Mouse (Mus musculus) liver (tissue): Measurements from ENCODE around the gene Gucy1a1.

Experiments used
- DNase-seq: peaks from one replicate; pipeline ENCODE4 v3.0.0-alpha.2; 2020; ENCODE audit warnings: mixed read lengths

The Gucy1a1 gene

GRCm38 (mm10) chr3:82074201-82074851 lies 71.3 kb downstream of the Gucy1a1 start, which contains the start of gene Gucy1b1:
Gene Gucy1b1 (minus strand): TSS chr3:82074689.
- DNase-seq: peak; percentile 54

DNA sequence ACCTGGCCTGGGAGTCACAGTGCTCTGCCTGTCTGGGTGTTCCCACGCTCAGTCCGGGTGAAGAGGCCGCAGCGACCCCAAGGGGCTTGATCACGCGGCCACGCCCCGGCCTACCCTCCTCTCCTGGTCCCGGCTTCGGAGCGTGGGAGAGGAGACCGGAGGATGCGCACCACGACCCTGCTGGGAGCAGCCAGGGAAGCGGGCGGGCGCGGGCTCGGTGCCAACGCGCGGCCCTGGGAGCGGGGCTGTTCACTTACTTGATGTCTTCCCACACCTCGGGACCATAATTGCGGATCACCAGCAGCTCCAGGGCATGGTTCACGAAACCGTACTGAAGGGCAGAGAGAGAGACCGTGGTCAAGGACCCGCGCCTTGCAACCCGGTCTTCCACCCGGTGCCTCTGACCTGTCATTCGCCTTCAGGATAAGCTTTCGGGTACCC lies 71.8 kb downstream of the Gucy1a1 start:
- DNase-seq: peak; percentile 29

DNA sequence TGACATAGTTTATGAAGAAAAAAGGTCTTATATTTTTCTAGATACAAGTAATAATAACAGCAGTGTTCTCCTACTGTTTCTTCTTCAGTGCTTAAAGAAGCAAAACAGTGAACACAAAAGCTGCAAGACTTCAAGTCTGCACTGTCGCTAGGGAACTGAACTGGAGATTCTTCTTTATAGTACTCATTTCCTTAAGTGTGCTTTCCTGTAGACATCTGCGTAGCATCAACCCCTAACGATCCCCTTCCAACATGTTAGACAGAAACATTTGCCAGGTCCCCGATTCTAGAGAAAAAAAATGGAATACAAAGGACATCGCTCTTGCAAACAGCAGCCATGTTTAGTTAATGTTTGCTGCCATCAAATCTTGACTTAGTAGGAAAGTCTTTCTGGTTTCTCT lies 77.8 kb downstream of the Gucy1a1 start:
- DNase-seq: no peak

DNA sequence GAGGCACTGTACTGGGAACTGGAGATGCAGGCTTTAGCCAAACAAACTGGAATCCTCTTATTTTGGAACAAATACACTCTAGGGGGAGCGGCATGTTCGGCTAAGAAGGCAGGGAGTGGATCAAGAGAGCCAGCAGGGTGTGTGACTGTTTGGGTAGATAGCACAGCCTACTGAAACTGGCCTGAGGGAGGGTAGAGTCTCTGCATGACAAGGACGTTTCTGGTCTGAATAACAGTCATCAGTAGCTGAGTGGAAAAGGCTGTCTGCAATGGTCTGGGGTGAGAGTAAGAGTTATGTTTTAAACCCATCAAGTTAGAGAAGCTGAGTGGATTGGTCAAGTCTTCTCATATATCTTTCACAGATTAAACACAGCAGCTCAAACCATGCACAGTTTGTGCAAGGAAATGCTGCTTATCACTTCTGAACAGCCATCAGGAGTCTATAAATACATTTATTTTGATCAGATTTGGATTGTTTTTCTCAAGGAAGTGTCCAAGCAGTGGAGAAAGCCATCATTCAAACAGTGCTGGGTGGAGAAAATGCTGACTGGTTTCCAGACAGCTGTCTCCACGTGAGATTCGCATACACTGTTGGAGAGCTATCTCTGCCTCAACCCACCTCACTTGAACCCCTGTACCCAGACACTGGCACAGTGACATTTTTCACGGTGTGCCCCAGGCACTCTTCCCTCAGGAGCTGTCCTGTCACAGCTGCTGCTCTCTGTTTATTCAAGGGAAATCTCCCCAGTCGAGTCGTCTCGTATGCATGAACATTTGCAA lies 84.0 kb downstream of the Gucy1a1 start:
- peak; percentile 10 for DNase-seq

DNA sequence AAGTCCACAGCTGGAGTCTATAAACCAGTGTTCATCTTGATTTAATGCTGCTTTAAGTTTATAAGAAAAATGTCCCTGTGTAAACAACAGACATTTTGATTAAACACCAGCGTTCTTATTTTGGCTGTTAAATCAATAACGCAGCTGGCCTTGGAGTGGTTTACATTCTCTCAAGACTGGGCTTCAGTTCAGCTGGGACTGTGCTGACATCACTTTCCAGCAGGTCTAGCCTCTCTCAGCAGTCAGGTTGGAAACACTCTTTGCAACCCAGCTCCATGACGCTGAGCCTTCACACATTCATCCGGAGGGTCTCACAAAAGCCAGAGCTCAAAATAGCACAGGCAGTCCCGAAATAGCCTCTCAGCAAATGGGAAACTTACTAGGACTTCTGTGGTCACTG lies 88.4 kb downstream of the Gucy1a1 start:
- DNase-seq: no peak

DNA sequence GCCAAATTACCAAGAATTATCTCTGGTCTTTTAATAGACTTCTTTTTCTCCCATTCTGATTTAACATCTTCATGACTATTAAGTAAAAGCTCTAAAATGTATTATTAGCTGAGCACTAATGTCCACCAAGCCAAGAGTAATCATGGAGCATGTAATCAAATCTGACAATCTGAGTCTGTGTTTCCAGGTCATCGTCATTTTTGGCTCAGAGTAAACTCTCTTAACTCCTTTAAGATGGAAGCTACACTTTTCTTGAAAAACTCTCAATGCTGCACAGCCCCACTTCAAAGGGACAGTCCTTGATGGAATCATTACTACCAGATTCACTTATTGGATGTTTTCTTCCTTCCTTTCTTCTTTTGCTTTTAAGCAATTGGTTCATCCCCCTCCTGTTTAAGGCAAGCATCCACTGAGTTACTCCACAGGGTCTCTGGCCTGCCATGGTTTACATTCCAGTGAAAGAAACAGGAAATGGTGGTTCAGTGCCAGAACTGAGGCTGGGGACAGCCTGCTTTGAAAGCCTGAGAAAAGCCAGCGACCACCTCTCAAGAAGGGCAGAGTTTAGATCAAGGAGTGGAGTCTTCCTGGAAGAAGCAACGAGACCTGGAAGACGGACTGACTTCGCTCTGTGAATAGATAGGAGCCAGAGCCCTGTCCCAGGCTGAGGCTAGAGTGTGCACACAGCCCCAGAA lies 91.2 kb downstream of the Gucy1a1 start:
- no peak for DNase-seq

GRCm38 (mm10) chr3:82052029-82052428 lies 93.6 kb downstream of the Gucy1a1 start:
- DNase-seq: no peak

GRCm38 (mm10) chr3:82051468-82051867 lies 94.1 kb downstream of the Gucy1a1 start:
- DNase-seq: no peak

DNA sequence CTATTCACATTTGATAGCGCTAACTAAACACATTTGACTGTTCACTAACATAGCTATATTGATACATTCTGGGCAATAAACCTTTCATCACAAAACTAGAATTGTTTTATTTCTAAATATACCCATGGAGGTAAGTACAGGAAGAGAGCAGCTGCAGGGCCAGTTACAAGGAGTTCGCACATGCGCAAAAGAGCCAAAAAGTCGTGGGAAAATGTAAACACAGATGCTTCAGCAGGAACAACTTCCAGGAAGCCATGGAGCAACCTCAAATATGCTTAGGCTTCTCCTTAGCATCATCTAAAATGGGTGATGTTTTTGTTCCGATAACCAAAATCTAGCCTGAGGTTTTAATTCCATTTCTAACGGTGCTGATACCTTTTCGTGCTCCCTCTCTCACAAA lies 96.9 kb downstream of the Gucy1a1 start:
- DNase-seq: no peak

- no peak for DNase-seq
These were observed 97.5 kb downstream of the Gucy1a1 start for GRCm38 (mm10) chr3:82048078-82048477.

DNA sequence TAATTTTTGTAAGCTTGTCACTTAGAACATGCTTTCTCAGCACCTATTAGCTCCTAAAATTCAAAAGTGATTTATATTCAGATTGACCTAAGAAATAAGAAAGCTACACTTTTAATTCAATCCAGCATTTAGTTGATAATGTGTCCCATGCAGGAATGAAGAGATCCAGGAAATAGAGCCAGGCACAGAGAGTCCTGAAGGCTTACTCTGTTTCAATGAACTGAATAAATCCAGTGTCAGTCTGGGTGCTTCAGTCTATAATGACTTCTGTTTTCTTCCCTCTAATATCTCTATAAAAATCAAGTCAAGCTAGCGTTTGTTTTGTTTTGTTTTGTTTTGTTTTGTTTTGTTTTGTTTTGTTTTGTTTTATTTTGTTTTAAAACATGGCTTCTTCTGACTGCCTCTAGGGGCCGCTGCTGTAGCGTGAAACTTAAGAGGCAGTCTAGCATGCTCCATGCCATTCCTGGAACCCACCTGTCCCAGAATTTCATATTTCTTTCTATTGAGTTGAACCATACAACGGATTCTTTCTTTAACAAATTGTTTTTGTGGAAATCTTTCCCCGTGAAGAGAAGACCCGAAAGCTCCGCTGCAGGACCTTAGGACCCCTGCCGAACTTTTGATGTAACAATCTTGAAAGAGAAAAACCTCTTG lies 98.4 kb downstream of the Gucy1a1 start:
- peak; percentile 21 for DNase-seq

- no peak for DNase-seq
These were observed 99.5 kb downstream of the Gucy1a1 start for GRCm38 (mm10) chr3:82046087-82046486.

DNA sequence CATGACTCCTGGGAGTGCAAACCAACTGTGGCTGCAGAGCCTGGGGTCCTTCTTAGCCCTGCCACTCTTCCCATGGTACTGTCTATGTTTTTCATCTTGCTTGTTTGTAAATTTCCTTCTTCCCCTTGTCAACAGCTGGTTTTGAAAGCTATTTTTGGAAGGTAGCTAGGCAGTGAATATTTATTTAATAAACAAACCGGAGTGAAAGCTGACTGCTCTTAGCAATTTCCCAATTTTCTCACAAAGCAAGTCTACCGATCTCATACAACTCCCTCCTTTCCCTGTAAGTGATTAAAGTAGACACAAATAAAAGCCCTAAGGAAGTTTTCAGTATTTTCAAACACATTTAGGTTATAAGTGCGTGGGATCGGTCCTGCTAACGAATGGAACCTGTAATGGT lies 100.7 kb downstream of the Gucy1a1 start:
- DNase-seq: no peak

DNA sequence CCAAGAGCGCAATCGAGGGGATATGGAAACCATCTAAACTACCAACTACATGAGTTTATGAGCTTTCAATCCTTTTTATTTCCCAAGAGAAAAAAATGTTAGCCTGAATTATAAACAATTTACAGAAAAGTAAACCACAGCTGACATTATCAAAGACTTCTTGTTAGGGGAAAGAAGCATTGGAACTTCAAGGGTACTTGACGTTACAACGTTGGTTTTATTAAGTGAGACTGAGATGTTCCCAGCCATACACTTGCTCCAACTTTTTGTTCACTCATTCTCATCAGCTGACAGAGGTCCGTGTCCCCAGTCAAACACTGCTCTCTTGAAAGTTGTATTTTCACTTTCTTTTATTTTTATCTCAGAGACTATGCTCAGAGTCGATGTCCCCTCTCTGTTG lies 101.9 kb downstream of the Gucy1a1 start:
- DNase-seq: no peak
